Mouse (Mus musculus): Measurements from ENCODE around the gene Zfr. TPM values are rescaled to one million over a fixed set of nuclear protein-coding genes. Genes with fewer than 3 reads are reported as not detected.

The Zfr gene
- polyA plus RNA-seq, 1 experiment from 2014 or later, result 108 TPM

DNA sequence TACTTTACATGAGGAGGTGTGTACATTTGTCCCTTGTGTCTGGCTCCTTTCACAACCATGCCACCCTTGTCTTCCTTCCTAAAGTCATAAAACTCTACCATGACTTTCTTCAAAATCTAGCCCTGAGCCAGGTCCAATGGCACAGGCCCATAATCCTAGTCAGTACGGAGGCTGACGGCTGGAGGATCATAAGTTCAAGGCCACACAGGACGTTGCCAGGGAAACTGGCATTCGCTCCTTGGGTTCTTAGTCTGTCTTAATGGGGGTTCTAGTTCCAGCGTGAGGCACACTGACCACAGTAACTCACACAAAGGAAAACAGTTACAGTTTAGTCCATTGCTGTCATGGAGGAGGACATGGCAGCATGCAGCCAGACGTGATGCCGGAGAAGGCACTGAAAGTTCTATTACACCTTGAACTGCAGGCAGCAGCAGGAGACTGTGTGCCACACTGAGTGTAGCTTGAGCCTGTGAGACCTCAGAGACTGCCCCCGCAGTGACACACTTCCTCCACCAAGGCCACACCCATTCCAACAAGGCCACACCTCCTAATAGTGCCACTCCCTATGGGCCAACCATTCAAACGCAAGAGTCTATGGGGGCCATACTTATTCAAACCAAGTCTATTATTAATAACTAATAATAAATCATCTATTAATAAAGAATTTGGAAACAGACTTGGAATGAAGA lies 26.5 kb upstream of the Zfr start:
- H3K4me2 ChIP-seq, result no peak overlapping the region
- peaks cover 8% of the 10 kb centered on the region for H3K9me3 ChIP-seq (replicated peaks)
- H3K27ac ChIP-seq (ENCODE audit: poor library complexity, severe bottlenecking), result no peak overlapping the region
- H3K9ac ChIP-seq, result no peak overlapping the region
- no peak overlapping the region for H3K4me3 ChIP-seq
- no peak for ATAC-seq (ENCODE audit: insufficient number of reproducible peaks, low FRiP score)
- 0 out of 2 replicates have a peak, but pooled peaks cover 3% of the 10 kb centered on the region for H3K36me3 ChIP-seq
- no peaks in the 10 kb centered on the region for H3K27me3 ChIP-seq (replicated peaks)
- H3K4me1 ChIP-seq (replicated peaks), result no peaks in the 10 kb centered on the region
- WGBS, result 86% methylated on average over 9 of the region's 9 CpGs

DNA sequence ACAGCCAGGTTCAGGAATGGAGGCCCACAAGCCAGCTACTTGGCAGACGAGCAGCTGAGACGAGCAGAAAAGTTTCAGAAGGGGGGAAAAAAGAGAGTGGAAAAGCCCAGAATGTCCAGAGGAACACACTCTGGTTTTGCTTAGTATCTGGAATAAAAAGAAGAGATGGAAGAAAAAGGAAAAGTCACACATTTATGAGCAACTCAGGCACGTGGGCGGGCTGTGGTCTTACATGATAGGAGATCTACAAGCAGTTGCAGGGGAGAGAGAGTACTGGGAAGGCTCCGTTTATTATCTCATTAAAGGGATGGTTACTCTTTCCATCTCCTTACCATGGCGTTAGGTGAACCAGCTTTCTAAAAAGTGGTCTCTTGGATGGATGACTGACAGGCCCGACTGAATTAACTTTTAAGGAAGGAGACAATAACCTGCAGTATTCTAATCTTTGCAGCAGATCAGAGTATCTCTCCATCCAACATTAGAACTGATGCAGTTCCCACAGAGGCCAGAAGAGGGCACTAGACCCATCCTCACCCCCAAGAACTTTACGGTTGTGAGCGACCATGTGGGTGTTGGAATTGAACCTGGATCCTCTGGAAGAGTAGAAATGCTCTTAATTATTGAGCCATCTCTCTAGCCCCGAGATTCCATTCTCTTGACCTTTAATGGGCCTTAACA lies 25.7 kb upstream of the Zfr start:
- Histone ChIP-seq H3K4me3 (no peak overlapping the region), H3K9ac (no peak overlapping the region), H3K4me2 (no peak overlapping the region), H3K27ac (ENCODE audit: poor library complexity, severe bottlenecking) (no peak overlapping the region), H3K36me3 (0 out of 2 replicates have a peak, but pooled peaks cover 3% of the 10 kb centered on the region), H3K4me1 (replicated peaks) (no peaks in the 10 kb centered on the region), H3K9me3 (replicated peaks) (peaks cover 10% of the 10 kb centered on the region), H3K27me3 (replicated peaks) (no peaks in the 10 kb centered on the region)
- 55% methylated on average over 10 of the region's 10 CpGs for WGBS
- no peak for ATAC-seq (ENCODE audit: insufficient number of reproducible peaks, low FRiP score)

DNA sequence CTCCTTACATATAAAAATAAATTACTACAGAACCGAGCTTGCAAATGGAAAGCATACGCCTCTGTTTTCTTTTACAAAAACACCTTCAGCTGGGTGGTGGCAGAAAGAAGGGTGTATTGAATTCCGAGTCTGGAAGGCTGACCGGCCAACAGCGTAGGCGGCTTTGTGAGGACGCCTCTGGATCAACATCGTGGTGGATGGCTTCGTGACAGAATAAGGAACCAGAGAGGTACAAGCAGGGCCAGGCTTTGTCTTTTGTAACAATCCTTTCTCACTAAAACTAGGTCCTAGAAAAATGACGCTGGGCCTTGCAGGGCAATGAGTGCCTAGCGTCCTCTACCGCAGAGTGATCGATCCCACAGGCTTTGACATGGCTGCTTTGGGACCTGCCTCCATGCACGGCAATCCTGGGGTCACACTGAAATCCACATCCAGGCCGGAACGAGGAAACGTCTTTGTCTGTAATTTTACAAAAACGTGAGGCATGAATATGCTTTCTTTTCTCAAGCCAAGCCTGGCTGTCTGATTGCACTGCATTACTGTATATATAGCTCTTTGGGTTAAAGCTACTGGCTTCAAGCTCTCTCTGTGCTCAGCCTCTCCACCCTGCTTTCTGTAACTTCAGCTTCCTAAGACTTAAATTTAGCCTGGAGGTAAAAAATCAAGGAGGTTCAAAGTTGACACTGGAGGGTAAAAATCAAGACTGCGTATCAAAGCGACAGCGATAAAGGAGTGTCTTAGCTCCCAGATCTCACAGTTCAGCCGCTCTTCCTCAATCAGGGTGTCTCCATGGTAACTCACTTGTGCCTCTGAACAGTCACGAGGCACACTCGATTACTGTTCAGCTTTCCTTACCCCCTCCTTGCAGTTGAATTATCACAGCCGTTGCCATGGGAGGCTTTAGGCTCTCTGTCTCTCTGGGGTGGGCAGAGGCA lies 24.3 kb upstream of the Zfr start:
- 0 out of 2 replicates have a peak, but pooled peaks cover 3% of the 10 kb centered on the region for H3K36me3 ChIP-seq
- H3K4me1 ChIP-seq (replicated peaks), result no peaks in the 10 kb centered on the region
- no peaks in the 10 kb centered on the region for H3K27me3 ChIP-seq (replicated peaks)
- no peak overlapping the region for H3K4me2 ChIP-seq
- no peak overlapping the region for H3K9ac ChIP-seq
- 84% methylated on average over 25 of the region's 25 CpGs for WGBS
- no peak overlapping the region for H3K27ac ChIP-seq (ENCODE audit: poor library complexity, severe bottlenecking)
- ATAC-seq (ENCODE audit: insufficient number of reproducible peaks, low FRiP score), result no peak
- no peak overlapping the region for H3K4me3 ChIP-seq
- peaks cover 14% of the 10 kb centered on the region for H3K9me3 ChIP-seq (replicated peaks)

DNA sequence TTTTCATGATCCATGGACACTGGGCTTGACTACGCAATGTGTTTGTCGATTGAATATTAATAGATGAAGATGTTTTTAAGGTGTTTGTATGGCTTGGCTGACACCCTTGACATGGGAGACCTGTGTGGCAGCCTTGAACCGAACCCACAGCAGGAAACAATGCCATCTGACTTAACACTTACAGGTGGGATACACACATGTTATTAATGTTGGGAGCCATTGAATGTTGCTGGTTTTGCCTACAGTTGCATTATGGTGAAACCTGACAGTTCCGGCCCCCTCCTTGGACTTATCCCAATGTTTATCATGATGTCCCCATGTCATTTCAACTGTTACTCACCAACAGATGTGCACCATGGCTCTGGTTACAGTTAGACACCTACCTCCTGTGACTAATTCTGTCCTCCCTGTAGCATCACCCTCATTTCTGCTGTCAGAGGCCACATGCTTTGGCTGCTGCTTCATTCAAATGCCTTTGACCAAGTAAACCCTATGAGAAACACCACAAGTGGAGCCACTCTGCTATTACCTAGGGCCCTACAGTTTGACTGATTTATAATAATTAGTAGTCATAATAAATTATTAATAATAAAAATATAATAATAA lies 23.6 kb upstream of the Zfr start:
- 0 out of 2 replicates have a peak, but pooled peaks cover 3% of the 10 kb centered on the region for H3K36me3 ChIP-seq
- H3K4me3 ChIP-seq, result no peak overlapping the region
- WGBS, result 89% methylated on average over 4 of the region's 4 CpGs
- peaks cover 14% of the 10 kb centered on the region for H3K9me3 ChIP-seq (replicated peaks)
- no peak overlapping the region for H3K27ac ChIP-seq (ENCODE audit: poor library complexity, severe bottlenecking)
- H3K9ac ChIP-seq, result no peak overlapping the region
- H3K4me1 ChIP-seq (replicated peaks), result no peaks in the 10 kb centered on the region
- no peak overlapping the region for H3K4me2 ChIP-seq
- H3K27me3 ChIP-seq (replicated peaks), result no peaks in the 10 kb centered on the region
- ATAC-seq (ENCODE audit: insufficient number of reproducible peaks, low FRiP score), result no peak

- no peaks in the 10 kb centered on the region for H3K4me1 ChIP-seq (replicated peaks)
- H3K4me2 ChIP-seq, result no peak overlapping the region
- 82% methylated on average over 4 of the region's 4 CpGs for WGBS
- no peak overlapping the region for H3K27ac ChIP-seq (ENCODE audit: poor library complexity, severe bottlenecking)
- ATAC-seq (ENCODE audit: insufficient number of reproducible peaks, low FRiP score), result no peak
- 0 out of 2 replicates have a peak, but pooled peaks cover 3% of the 10 kb centered on the region for H3K36me3 ChIP-seq
- H3K9ac ChIP-seq, result no peak overlapping the region
- peaks cover 14% of the 10 kb centered on the region for H3K9me3 ChIP-seq (replicated peaks)
- no peaks in the 10 kb centered on the region for H3K27me3 ChIP-seq (replicated peaks)
- no peak overlapping the region for H3K4me3 ChIP-seq
Observed at GRCm38 (mm10) chr15:12096447-12096846, 21.2 kb upstream of the Zfr start.

GRCm38 (mm10) chr15:12097344-12097743 lies 20.3 kb upstream of the Zfr start:
- H3K9me3 ChIP-seq (replicated peaks), result peaks cover 14% of the 10 kb centered on the region
- H3K36me3 ChIP-seq, result 0 out of 2 replicates have a peak, but pooled peaks cover 3% of the 10 kb centered on the region
- no peak overlapping the region for H3K27ac ChIP-seq (ENCODE audit: poor library complexity, severe bottlenecking)
- WGBS, result 88% methylated on average over 5 of the region's 5 CpGs
- no peaks in the 10 kb centered on the region for H3K4me1 ChIP-seq (replicated peaks)
- no peaks in the 10 kb centered on the region for H3K27me3 ChIP-seq (replicated peaks)
- H3K4me3 ChIP-seq, result no peak overlapping the region
- no peak for ATAC-seq (ENCODE audit: insufficient number of reproducible peaks, low FRiP score)
- no peak overlapping the region for H3K9ac ChIP-seq
- no peak overlapping the region for H3K4me2 ChIP-seq

DNA sequence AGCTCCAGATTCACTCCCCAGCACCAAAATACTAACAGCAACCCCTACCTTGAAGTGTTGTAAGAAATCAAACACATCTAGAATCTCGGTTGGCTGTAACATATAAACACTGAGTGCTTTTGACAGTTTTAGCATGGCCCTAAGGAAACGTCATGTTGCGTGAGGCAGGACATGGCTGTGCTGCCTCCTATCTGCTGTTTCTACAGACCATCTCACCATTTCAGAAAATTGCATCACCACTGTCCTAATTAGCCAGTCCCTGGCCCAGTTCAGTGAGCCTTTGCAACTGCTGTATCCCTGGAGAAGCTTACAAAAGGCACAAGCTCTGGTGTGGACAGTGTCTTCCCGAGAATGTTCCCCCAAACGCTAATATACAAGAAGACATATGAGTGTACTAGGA lies 16.7 kb upstream of the Zfr start:
- ATAC-seq (ENCODE audit: insufficient number of reproducible peaks, low FRiP score), result no peak
- H3K27ac ChIP-seq (ENCODE audit: poor library complexity, severe bottlenecking), result no peak overlapping the region
- no peak overlapping the region for H3K9ac ChIP-seq
- WGBS, result 76% methylated on average over 5 of the region's 5 CpGs
- no peak overlapping the region for H3K4me3 ChIP-seq
- H3K36me3 ChIP-seq, result 0 out of 2 replicates have a peak, but pooled peaks cover under 1% of the 10 kb centered on the region
- H3K4me1 ChIP-seq (replicated peaks), result no peaks in the 10 kb centered on the region
- H3K4me2 ChIP-seq, result no peak overlapping the region
- H3K9me3 ChIP-seq (replicated peaks), result peaks cover 8% of the 10 kb centered on the region
- H3K27me3 ChIP-seq (replicated peaks), result no peaks in the 10 kb centered on the region

- no peaks in the 10 kb centered on the region for H3K36me3 ChIP-seq
- ATAC-seq (ENCODE audit: insufficient number of reproducible peaks, low FRiP score), result no peak
- no peak overlapping the region for H3K4me2 ChIP-seq
- no peak overlapping the region for H3K27ac ChIP-seq (ENCODE audit: poor library complexity, severe bottlenecking)
- H3K4me3 ChIP-seq, result no peak overlapping the region
- H3K27me3 ChIP-seq (replicated peaks), result no peaks in the 10 kb centered on the region
- WGBS, result 48% methylated on average over 3 of the region's 3 CpGs
- H3K4me1 ChIP-seq (replicated peaks), result no peaks in the 10 kb centered on the region
- H3K9me3 ChIP-seq (replicated peaks), result no peaks in the 10 kb centered on the region
- H3K9ac ChIP-seq, result no peak overlapping the region
Observed at GRCm38 (mm10) chr15:12103763-12104162, 13.9 kb upstream of the Zfr start.

- H3K27ac ChIP-seq (ENCODE audit: poor library complexity, severe bottlenecking), result no peak overlapping the region
- WGBS, result 68% methylated on average over 2 of the region's 2 CpGs
- H3K9me3 ChIP-seq (replicated peaks), result no peaks in the 10 kb centered on the region
- H3K4me3 ChIP-seq, result no peak overlapping the region
- no peaks in the 10 kb centered on the region for H3K36me3 ChIP-seq
- no peak for ATAC-seq (ENCODE audit: insufficient number of reproducible peaks, low FRiP score)
- H3K27me3 ChIP-seq (replicated peaks), result no peaks in the 10 kb centered on the region
- H3K4me2 ChIP-seq, result no peak overlapping the region
- H3K9ac ChIP-seq, result no peak overlapping the region
- no peaks in the 10 kb centered on the region for H3K4me1 ChIP-seq (replicated peaks)
Observed at GRCm38 (mm10) chr15:12104827-12105226, 12.8 kb upstream of the Zfr start.

GRCm38 (mm10) chr15:12106430-12106829 lies 11.2 kb upstream of the Zfr start:
- Histone ChIP-seq H3K4me3 (no peak overlapping the region), H3K36me3 (no peaks in the 10 kb centered on the region), H3K27ac (ENCODE audit: poor library complexity, severe bottlenecking) (no peak overlapping the region), H3K27me3 (replicated peaks) (no peaks in the 10 kb centered on the region), H3K4me2 (no peak overlapping the region), H3K4me1 (replicated peaks) (peaks cover 7% of the 10 kb centered on the region), H3K9me3 (replicated peaks) (no peaks in the 10 kb centered on the region), H3K9ac (no peak overlapping the region)
- ATAC-seq (ENCODE audit: insufficient number of reproducible peaks, low FRiP score), result no peak
- WGBS, result 87% methylated on average over 12 of the region's 12 CpGs
